Mouse (Mus musculus): ENCODE results near the gene Rab19. TPM values are rescaled to one million over a fixed set of nuclear protein-coding genes. Genes with fewer than 3 reads are reported as not detected.
"Not testable (repeated sequence)": the region's sequence is repeated elsewhere in the genome, so short reads cannot be mapped to it uniquely, and the experiment has no call there.

The Rab19 gene
- total RNA-seq (2021): under 1 TPM in 1 of 2 experiments, not detected in 1; 0.22 TPM
- long read RNA-seq, experiment 1: 0 reads
- long read RNA-seq, experiment 2: 0 reads

GRCm38 (mm10) chr6:39381125-39381880, at the start of gene Rab19:
Gene Rab19 (plus strand): TSS chr6:39381175.
- DNase-seq (ENCODE audit: low spot score in 2 of 2): no peak

- no peak for DNase-seq (ENCODE audit: low spot score in 2 of 2)
These were observed 48.8 kb upstream of the Rab19 start for GRCm38 (mm10) chr6:39331998-39332700.

GRCm38 (mm10) chr6:39334224-39334623, 46.8 kb upstream of the Rab19 start:
- DNase-seq (ENCODE audit: low spot score in 2 of 2): no peak

GRCm38 (mm10) chr6:39334873-39335272, 46.1 kb upstream of the Rab19 start:
- no peak for DNase-seq (ENCODE audit: low spot score in 2 of 2)

GRCm38 (mm10) chr6:39338359-39338758, 42.6 kb upstream of the Rab19 start:
- DNase-seq (ENCODE audit: low spot score in 2 of 2): no peak

GRCm38 (mm10) chr6:39341798-39342197, 39.2 kb upstream of the Rab19 start:
- DNase-seq (ENCODE audit: low spot score in 2 of 2): no peak

GRCm38 (mm10) chr6:39344020-39344419, 37.0 kb upstream of the Rab19 start:
- peak; percentile 65 to 78 for DNase-seq (ENCODE audit: low spot score in 2 of 2)

GRCm38 (mm10) chr6:39345430-39345829, 35.5 kb upstream of the Rab19 start:
- DNase-seq (ENCODE audit: low spot score in 2 of 2): no peak

GRCm38 (mm10) chr6:39346991-39347501, 33.9 kb upstream of the Rab19 start:
- no peak for DNase-seq (ENCODE audit: low spot score in 2 of 2)

- no peak for DNase-seq (ENCODE audit: low spot score in 2 of 2)
These were observed 32.8 kb upstream of the Rab19 start for GRCm38 (mm10) chr6:39347880-39348814.

- no peak for DNase-seq (ENCODE audit: low spot score in 2 of 2)
These were observed 32.0 kb upstream of the Rab19 start for GRCm38 (mm10) chr6:39348946-39349345.

- not testable (repeated sequence) for DNase-seq (ENCODE audit: low spot score in 2 of 2)
These were observed 21.8 kb upstream of the Rab19 start for GRCm38 (mm10) chr6:39359207-39359606.

GRCm38 (mm10) chr6:39362684-39363083, 18.3 kb upstream of the Rab19 start:
- no peak for DNase-seq (ENCODE audit: low spot score in 2 of 2)

- DNase-seq (ENCODE audit: low spot score in 2 of 2): no peak
These were observed 11.3 kb upstream of the Rab19 start for GRCm38 (mm10) chr6:39369631-39370030.

- no peak for DNase-seq (ENCODE audit: low spot score in 2 of 2)
These were observed 8.9 kb upstream of the Rab19 start for GRCm38 (mm10) chr6:39372042-39372441.

- peak in 1 of 2 experiments; percentile 13 for DNase-seq (ENCODE audit: low spot score in 2 of 2)
These were observed 8.2 kb upstream of the Rab19 start for GRCm38 (mm10) chr6:39372727-39373126.

GRCm38 (mm10) chr6:39373301-39373955, 7.5 kb upstream of the Rab19 start:
- no peak for DNase-seq (ENCODE audit: low spot score in 2 of 2)

GRCm38 (mm10) chr6:39376775-39377174, 4.2 kb upstream of the Rab19 start:
- no peak for DNase-seq (ENCODE audit: low spot score in 2 of 2)

GRCm38 (mm10) chr6:39377311-39377827, 3.6 kb upstream of the Rab19 start, which contains the start of gene Slc37a3:
Gene Slc37a3 (minus strand): TSS chr6:39377675.
- peak; percentile 70 to 86 for DNase-seq (ENCODE audit: low spot score in 2 of 2)

- DNase-seq (ENCODE audit: low spot score in 2 of 2): not testable (repeated sequence)
These were observed 2.7 kb upstream of the Rab19 start for GRCm38 (mm10) chr6:39378161-39378835.
